Mouse (Mus musculus): Measurements from ENCODE around the gene Tshz2. TPM values are rescaled to one million over a fixed set of nuclear protein-coding genes. Genes with fewer than 3 reads are reported as not detected.

Gene Tshz2
- polyA plus RNA-seq, 1 experiment = 6.2 TPM

DNA sequence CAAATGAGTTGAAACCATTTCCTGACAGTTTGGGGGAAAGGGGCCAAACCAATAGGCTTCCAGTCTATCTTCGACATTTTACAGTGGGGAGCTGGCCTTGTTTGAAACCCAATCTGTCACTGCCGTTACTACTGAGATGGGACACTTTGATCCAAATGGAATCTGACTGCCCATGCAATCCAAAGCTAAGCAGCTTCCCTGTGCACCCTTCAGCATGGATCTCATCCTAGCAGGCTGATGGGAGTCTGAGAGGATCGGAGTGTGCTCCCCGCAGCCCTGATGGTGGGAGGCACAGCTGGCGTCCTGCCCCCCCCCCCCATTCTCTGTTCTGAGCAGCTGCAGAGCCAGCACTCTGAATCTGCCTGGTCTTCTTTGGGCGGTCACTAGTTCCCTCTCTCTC is 384.5 kb downstream of the Tshz2 start:
- Histone ChIP-seq H3K4me1 (ENCODE audit: control insufficient read depth, insufficient read depth, low read length) (no peaks in the 10 kb centered on the region), H3K4me3 (replicated peaks; ENCODE audit: extremely low read depth, low read depth, low read length) (no peak overlapping the region)
- no peak for DNase-seq
- 57% methylated on average over 6 of the region's 6 CpGs for WGBS
- TF ChIP-seq POLR2A (IDR thresholded peaks at IDR 0.05; ENCODE audit: borderline replicate concordance, extremely low read depth, low read depth, low read length) (no peak), CTCF (IDR thresholded peaks at IDR 0.05; ENCODE audit: insufficient read depth, low read length) (no peak)

DNA sequence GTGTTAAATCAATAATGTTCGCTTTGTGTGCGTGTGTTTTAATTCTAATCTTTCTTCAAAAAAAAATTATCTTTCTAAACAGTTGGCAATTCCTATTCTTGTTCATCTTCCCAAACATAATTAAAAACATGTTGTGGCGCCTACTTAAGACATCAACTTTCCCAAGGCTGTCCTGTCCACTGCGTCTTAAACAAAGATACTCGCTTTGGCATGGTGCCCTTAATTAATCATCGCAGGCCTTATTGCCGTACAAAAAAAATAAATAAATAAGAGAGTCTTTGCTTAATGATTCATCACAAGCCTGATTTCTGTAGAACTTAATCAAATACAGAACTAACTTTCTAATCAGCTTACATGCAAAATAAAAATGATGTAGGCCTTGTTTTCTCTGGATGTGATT is 385.1 kb downstream of the Tshz2 start:
- Histone ChIP-seq H3K4me1 (ENCODE audit: control insufficient read depth, insufficient read depth, low read length) (no peaks in the 10 kb centered on the region), H3K4me3 (replicated peaks; ENCODE audit: extremely low read depth, low read depth, low read length) (no peak overlapping the region)
- TF ChIP-seq POLR2A (IDR thresholded peaks at IDR 0.05; ENCODE audit: borderline replicate concordance, extremely low read depth, low read depth, low read length) (no peak), CTCF (IDR thresholded peaks at IDR 0.05; ENCODE audit: insufficient read depth, low read length) (no peak)
- DNase-seq = no peak
- 66% methylated on average over 7 of the region's 7 CpGs for WGBS

DNA sequence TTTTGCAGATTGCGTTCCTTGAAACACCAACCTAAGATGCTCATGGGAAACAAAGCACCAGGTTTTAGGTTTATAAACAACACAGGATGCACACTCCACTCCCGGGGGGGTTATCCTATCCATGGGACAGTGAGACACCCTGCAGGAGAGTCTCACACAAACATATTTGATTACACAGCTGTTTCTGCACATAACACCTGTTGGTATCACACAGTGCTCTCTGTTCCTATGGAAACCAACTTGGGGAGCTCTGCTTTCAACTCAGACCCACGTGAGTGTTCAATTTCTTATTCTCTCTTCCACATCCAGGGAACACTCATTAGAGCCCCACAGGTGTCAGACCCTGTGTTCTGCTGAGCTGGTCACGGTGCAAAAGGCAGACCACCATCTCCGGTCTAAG is 390.1 kb downstream of the Tshz2 start:
- H3K4me3 ChIP-seq (replicated peaks; ENCODE audit: extremely low read depth, low read depth, low read length) = no peak overlapping the region
- 78% methylated on average over 5 of the region's 5 CpGs for WGBS
- H3K4me1 ChIP-seq (ENCODE audit: control insufficient read depth, insufficient read depth, low read length) = no peaks in the 10 kb centered on the region
- TF ChIP-seq POLR2A (IDR thresholded peaks at IDR 0.05; ENCODE audit: borderline replicate concordance, extremely low read depth, low read depth, low read length) = no peak
- no peak for TF ChIP-seq CTCF (IDR thresholded peaks at IDR 0.05; ENCODE audit: insufficient read depth, low read length)
- DNase-seq = no peak

DNA sequence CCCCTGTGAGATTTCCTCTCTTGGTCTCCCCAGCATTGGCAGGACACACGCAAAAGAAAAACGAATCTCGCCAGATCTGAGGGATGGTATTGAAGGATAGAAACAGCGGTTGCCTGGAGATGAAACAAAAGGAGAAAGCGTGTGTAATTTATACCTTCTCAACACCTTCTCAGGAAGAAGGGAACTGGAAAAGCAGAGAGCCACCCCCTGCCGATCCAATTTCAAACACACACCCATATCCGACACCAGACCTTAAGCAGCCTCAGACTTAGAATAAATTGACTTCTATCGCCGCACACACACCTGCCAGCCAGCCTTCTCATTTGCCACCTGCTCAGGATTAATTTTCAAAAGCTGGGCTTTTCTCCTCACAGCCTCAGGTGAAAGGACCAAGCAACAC is 390.9 kb downstream of the Tshz2 start:
- WGBS = 88% methylated on average over 9 of the region's 9 CpGs
- no peak for DNase-seq
- no peak for TF ChIP-seq POLR2A (IDR thresholded peaks at IDR 0.05; ENCODE audit: borderline replicate concordance, extremely low read depth, low read depth, low read length)
- no peak for TF ChIP-seq CTCF (IDR thresholded peaks at IDR 0.05; ENCODE audit: insufficient read depth, low read length)
- Histone ChIP-seq H3K4me1 (ENCODE audit: control insufficient read depth, insufficient read depth, low read length) (no peaks in the 10 kb centered on the region), H3K4me3 (replicated peaks; ENCODE audit: extremely low read depth, low read depth, low read length) (no peak overlapping the region)

DNA sequence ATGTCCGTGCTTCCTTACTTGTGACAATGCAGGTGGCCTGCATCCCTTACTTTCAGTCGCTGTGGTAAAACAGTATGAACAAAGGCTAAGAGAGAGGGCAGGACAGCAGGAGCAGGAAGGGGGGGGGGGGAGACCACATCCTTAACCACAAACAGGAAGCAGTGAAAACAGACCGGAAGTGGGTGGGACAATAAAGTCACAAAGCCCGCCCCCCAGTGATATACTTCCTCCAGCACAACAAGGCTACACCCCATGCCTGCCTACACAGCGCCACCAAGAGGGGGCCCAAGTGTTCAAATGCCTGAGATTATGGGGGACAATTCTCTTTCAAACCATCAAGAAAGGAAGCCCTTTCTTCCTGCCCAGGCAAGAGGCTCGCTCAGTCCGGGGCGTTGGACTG is 392.1 kb downstream of the Tshz2 start:
- TF ChIP-seq POLR2A (IDR thresholded peaks at IDR 0.05; ENCODE audit: borderline replicate concordance, extremely low read depth, low read depth, low read length) = no peak
- WGBS = 70% methylated on average over 8 of the region's 8 CpGs
- DNase-seq = peak; percentile 8
- H3K4me3 ChIP-seq (replicated peaks; ENCODE audit: extremely low read depth, low read depth, low read length) = no peak overlapping the region
- H3K4me1 ChIP-seq (ENCODE audit: control insufficient read depth, insufficient read depth, low read length) = no peaks in the 10 kb centered on the region

DNA sequence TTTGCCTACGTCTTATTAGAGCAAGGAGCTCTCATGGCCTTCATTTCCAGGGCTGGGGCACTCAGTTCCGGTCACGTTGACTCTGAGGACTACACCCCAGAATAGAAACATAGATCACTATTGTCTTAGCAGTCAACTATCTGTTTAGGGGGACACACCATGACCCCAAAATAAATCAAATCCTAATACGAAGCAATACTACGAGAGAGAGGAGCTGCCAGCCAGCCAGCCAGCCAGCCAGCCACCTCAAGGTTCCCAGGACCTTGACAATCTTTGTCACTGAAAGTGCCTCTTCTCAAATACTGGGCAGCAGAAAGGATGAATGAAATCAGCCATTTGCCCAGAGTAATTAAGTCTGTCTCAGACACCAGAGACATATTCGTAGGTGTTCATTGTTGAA is 393.1 kb downstream of the Tshz2 start:
- Histone ChIP-seq H3K4me3 (replicated peaks; ENCODE audit: extremely low read depth, low read depth, low read length) (no peak overlapping the region), H3K4me1 (ENCODE audit: control insufficient read depth, insufficient read depth, low read length) (no peaks in the 10 kb centered on the region)
- TF ChIP-seq CTCF (IDR thresholded peaks at IDR 0.05; ENCODE audit: insufficient read depth, low read length) (no peak), POLR2A (IDR thresholded peaks at IDR 0.05; ENCODE audit: borderline replicate concordance, extremely low read depth, low read depth, low read length) (no peak)
- 84% methylated on average over 6 of the region's 6 CpGs for WGBS
- DNase-seq = peak; percentile 5

DNA sequence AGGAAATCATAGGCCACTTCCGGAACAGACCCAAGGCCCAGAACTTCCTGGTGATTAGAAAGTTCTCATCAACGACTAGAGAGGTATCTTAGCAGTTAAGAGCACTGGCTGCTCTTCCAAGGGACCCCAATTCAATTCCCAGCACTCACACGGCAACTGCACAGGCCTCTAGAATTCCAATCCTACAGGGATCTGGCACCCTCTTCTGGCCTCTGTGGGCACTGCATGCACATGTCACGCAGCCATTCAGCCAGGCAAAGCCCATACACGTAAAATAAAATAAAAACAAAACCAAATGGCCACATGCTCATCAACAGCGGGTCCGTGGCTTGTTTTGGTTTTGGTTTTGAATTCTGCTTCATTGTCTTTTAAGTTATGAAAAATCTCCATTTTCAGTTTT is 395.0 kb downstream of the Tshz2 start:
- H3K4me3 ChIP-seq (replicated peaks; ENCODE audit: extremely low read depth, low read depth, low read length) = no peak overlapping the region
- DNase-seq = no peak
- no peaks in the 10 kb centered on the region for H3K4me1 ChIP-seq (ENCODE audit: control insufficient read depth, insufficient read depth, low read length)
- peak; percentile 25; the same call in 1 of the 2 replicates for TF ChIP-seq CTCF (IDR thresholded peaks at IDR 0.05; ENCODE audit: insufficient read depth, low read length)
- TF ChIP-seq POLR2A (IDR thresholded peaks at IDR 0.05; ENCODE audit: borderline replicate concordance, extremely low read depth, low read depth, low read length) = no peak
- 90% methylated on average over 7 of the region's 7 CpGs for WGBS

DNA sequence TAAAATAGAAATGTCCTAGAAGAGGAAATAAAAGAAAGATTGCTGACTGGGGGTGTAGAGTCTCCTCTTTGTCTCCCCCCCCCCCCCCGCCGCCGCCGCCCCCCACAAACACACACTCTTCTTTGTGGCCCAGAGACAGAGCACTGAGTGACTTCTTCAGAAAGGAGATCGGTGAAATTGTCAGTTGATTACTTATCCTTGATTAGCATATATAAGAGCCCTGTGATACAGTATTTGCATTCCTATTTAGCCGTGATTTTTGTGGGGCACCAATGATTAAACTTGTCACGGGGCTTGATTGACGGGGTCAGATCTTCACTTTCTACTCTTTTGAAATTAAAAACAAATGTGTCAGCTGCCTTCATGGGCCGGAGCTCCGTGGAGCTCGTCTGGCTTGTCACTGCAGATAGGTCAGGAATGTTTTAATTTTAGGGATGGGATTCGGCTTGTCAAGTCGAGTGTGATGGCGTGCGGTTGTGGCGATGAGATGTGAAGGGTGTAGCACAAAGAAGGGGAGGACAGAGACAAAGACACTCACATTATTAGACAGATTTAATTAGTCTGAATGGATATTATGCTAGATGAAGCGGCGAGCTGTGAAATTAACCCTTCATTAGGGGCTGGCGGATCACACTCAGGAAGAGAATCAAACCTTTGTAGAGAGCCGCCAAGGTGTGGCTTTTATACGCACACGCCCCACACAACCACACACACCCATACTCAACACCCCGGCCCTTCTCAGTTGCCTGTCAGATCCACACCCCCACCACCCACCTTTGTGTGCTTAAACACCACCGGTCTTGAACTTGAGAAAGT is 395.9 kb downstream of the Tshz2 start:
- TF ChIP-seq CTCF (IDR thresholded peaks at IDR 0.05; ENCODE audit: insufficient read depth, low read length) (no peak), POLR2A (IDR thresholded peaks at IDR 0.05; ENCODE audit: borderline replicate concordance, extremely low read depth, low read depth, low read length) (no peak)
- WGBS = 87% methylated on average over 24 of the region's 24 CpGs
- H3K4me1 ChIP-seq (ENCODE audit: control insufficient read depth, insufficient read depth, low read length) = no peaks in the 10 kb centered on the region
- H3K4me3 ChIP-seq (replicated peaks; ENCODE audit: extremely low read depth, low read depth, low read length) = no peak overlapping the region
- DNase-seq = no peak

DNA sequence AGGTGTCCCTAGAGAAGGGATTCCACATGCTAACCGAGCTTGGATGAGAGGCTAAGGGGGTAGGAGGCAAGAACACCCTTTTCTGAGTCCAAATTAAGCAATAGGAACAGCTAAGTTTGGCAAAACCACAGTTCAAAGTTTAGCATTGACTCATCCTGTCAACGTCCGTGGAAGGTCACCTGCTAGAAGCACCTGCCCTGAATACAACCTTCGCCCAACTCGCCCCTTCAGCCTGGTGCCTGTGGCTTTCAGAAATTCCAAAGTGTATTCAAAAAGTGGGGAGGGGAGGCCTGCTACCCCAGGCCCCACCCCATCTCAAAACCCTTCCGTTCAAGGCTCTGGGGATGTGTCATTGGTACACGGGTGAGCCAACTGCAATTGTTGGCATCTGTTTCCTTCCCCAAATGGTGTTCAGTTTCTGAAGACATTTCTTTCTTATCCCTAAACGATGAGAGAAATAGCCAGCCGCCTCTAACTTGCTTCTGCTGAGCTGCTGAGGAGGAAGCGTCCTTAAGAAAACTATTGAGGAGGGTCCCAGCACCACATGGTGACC is 396.6 kb downstream of the Tshz2 start:
- WGBS = 74% methylated on average over 10 of the region's 10 CpGs
- Histone ChIP-seq H3K4me1 (ENCODE audit: control insufficient read depth, insufficient read depth, low read length) (no peaks in the 10 kb centered on the region), H3K4me3 (replicated peaks; ENCODE audit: extremely low read depth, low read depth, low read length) (no peak overlapping the region)
- DNase-seq = no peak
- TF ChIP-seq POLR2A (IDR thresholded peaks at IDR 0.05; ENCODE audit: borderline replicate concordance, extremely low read depth, low read depth, low read length) (no peak), CTCF (IDR thresholded peaks at IDR 0.05; ENCODE audit: insufficient read depth, low read length) (no peak)

DNA sequence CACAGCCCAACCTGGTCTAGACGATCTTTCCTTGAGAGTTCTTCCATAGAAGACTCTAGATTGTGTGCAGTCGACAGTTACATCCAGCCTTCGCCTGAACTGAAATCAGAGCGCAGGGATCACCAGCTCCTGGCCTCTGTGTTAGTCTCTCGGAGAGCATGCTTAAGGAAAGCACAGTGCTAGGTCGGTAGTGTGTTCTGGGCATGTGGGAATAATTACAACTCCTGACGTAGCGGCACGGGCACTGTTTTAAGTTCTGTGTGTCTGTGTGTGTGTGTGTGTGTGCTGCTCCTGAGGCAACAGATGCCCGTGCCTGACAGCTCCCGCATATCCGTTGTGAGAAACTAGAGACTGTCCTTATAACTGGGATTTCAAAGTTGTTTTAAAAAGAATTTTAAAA is 398.4 kb downstream of the Tshz2 start:
- no peak for TF ChIP-seq POLR2A (IDR thresholded peaks at IDR 0.05; ENCODE audit: borderline replicate concordance, extremely low read depth, low read depth, low read length)
- no peak for TF ChIP-seq CTCF (IDR thresholded peaks at IDR 0.05; ENCODE audit: insufficient read depth, low read length)
- Histone ChIP-seq H3K4me1 (ENCODE audit: control insufficient read depth, insufficient read depth, low read length) (no peaks in the 10 kb centered on the region), H3K4me3 (replicated peaks; ENCODE audit: extremely low read depth, low read depth, low read length) (no peak overlapping the region)
- no peak for DNase-seq
- WGBS = 94% methylated on average over 12 of the region's 12 CpGs

Measured in lung, adult 2 months (tissue).